Mouse (Mus musculus): ENCODE data around the gene Zmat5. TPM values are rescaled to one million over a fixed set of nuclear protein-coding genes. Genes with fewer than 3 reads are reported as not detected.
"Not testable (repeated sequence)": the region's sequence is repeated elsewhere in the genome, so short reads cannot be mapped to it uniquely, and the experiment has no call there.

The Zmat5 gene
- polyA plus RNA-seq, 1 experiment = 77.0 TPM

GRCm38 (mm10) chr11:4690353-4690752 is 14.1 kb upstream of the Zmat5 start:
- no peak for DNase-seq (ENCODE audit: low spot score)

- DNase-seq (ENCODE audit: low spot score) = no peak
These were observed 13.3 kb upstream of the Zmat5 start for GRCm38 (mm10) chr11:4691213-4691612.

GRCm38 (mm10) chr11:4692162-4692561 is 12.3 kb upstream of the Zmat5 start:
- DNase-seq (ENCODE audit: low spot score) = no peak

GRCm38 (mm10) chr11:4697043-4697983 is 7.2 kb upstream of the Zmat5 start:
- DNase-seq (ENCODE audit: low spot score) = no peak

- DNase-seq (ENCODE audit: low spot score) = no peak
These were observed 3.8 kb upstream of the Zmat5 start for GRCm38 (mm10) chr11:4700726-4701125.

- DNase-seq (ENCODE audit: low spot score) = no peak
These were observed 798 bp upstream of the Zmat5 start for GRCm38 (mm10) chr11:4703688-4704071.

- no peak for DNase-seq (ENCODE audit: low spot score)
These were observed 700 bp downstream of the Zmat5 start for GRCm38 (mm10) chr11:4705178-4705577.

- not testable (repeated sequence) for DNase-seq (ENCODE audit: low spot score)
These were observed 5.7 kb downstream of the Zmat5 start for GRCm38 (mm10) chr11:4710188-4710587.

- no peak for DNase-seq (ENCODE audit: low spot score)
These were observed 8.3 kb downstream of the Zmat5 start for GRCm38 (mm10) chr11:4712822-4713221.

- no peak for DNase-seq (ENCODE audit: low spot score)
These were observed 10.2 kb downstream of the Zmat5 start for GRCm38 (mm10) chr11:4714727-4715126.

- no peak for DNase-seq (ENCODE audit: low spot score)
These were observed 11.1 kb downstream of the Zmat5 start for GRCm38 (mm10) chr11:4715596-4715995.

GRCm38 (mm10) chr11:4716530-4717236 is 12.2 kb downstream of the Zmat5 start:
- DNase-seq (ENCODE audit: low spot score) = no peak

GRCm38 (mm10) chr11:4718548-4718947 is 14.1 kb downstream of the Zmat5 start:
- DNase-seq (ENCODE audit: low spot score) = no peak

GRCm38 (mm10) chr11:4719961-4720360 is 15.5 kb downstream of the Zmat5 start:
- DNase-seq (ENCODE audit: low spot score) = no peak

- no peak for DNase-seq (ENCODE audit: low spot score)
These were observed 15.9 kb downstream of the Zmat5 start for GRCm38 (mm10) chr11:4720393-4720792.

GRCm38 (mm10) chr11:4720900-4721580 is 16.6 kb downstream of the Zmat5 start:
- DNase-seq (ENCODE audit: low spot score) = no peak

GRCm38 (mm10) chr11:4721728-4722127 is 17.2 kb downstream of the Zmat5 start:
- no peak for DNase-seq (ENCODE audit: low spot score)

GRCm38 (mm10) chr11:4729603-4730002 is 25.1 kb downstream of the Zmat5 start:
- no peak for DNase-seq (ENCODE audit: low spot score)

- no peak for DNase-seq (ENCODE audit: low spot score)
These were observed 25.6 kb downstream of the Zmat5 start for GRCm38 (mm10) chr11:4730096-4730495.

- no peak for DNase-seq (ENCODE audit: low spot score)
These were observed 26.4 kb downstream of the Zmat5 start for GRCm38 (mm10) chr11:4730913-4731312.

- DNase-seq (ENCODE audit: low spot score) = no peak
These were observed 27.3 kb downstream of the Zmat5 start for GRCm38 (mm10) chr11:4731781-4732180.

- no peak for DNase-seq (ENCODE audit: low spot score)
These were observed 29.7 kb downstream of the Zmat5 start for GRCm38 (mm10) chr11:4734179-4734578.
